Mouse (Mus musculus): ENCODE data around the gene Espnl. TPM values are rescaled to one million over a fixed set of nuclear protein-coding genes. Genes with fewer than 3 reads are reported as not detected.
A peak's percentile ranks its signal among the peaks of the same experiment; 100 is the strongest.

Gene Espnl
- total and polyA plus RNA-seq, 3 experiments, result 7.0 to 11.2 (median 9.8) TPM

GRCm38 (mm10) chr1:91397927-91398259, 76.0 kb downstream of the Espnl start:
- H3K4me1 ChIP-seq (ENCODE audit: control insufficient read depth in 1 of 2, insufficient read depth in 2 of 2), result peaks cover 12 to 47% of the 10 kb centered on the region in 2 experiments
- H3K9ac ChIP-seq (ENCODE audit: insufficient read depth, low read depth), result peak overlapping the region; percentile 79
- H3K27ac ChIP-seq (ENCODE audit: insufficient read depth, low read depth), result no peak overlapping the region
- no peaks in the 10 kb centered on the region for H3K27me3 ChIP-seq (replicated peaks)
- peaks cover 50% of the 10 kb centered on the region for H3K79me2 ChIP-seq (replicated peaks; ENCODE audit: control insufficient read depth, extremely low read depth, insufficient read depth, poor library complexity, severe bottlenecking)
- peaks cover 5% of the 10 kb centered on the region for H3K9me3 ChIP-seq (replicated peaks; ENCODE audit: low read length)
- H3K4me2 ChIP-seq (ENCODE audit: insufficient read depth, low read depth, poor library complexity, severe bottlenecking), result peak overlapping the region; percentile 76
- DNase-seq (ENCODE audit: extremely low read depth), result no peak
- peak overlapping the region; percentile 81 to 90 (median 88) for H3K4me3 ChIP-seq (replicated peaks in 1 of 3; ENCODE audit: low read depth in 2 of 3, low read length in 2 of 3, poor library complexity in 1 of 3)
- peaks cover 8 to 33% of the 10 kb centered on the region in 2 experiments for H3K36me3 ChIP-seq (replicated peaks in 1 of 2; ENCODE audit: control insufficient read depth in 1 of 2, insufficient read depth in 1 of 2, low read length in 1 of 2)
- dilution Hi-C loops (cut with MboI; ENCODE audit: extremely low pct_ligation_motif_present, extremely low pct_unique_long_range_greater_than_20kb, low sequenced_read_pairs) (no loop called here), in situ Hi-C loops (cut with MboI; ENCODE audit: low pct_ligation_motif_present, low pct_unique_long_range_greater_than_20kb, low sequenced_read_pairs) (no loop called here)
- TF ChIP-seq SIN3A (IDR thresholded peaks at IDR 0.05; ENCODE audit: low read length), result no peak
- TF ChIP-seq BHLHE40 (IDR thresholded peaks at IDR 0.05; ENCODE audit: low read depth, low read length), result no peak
- TF ChIP-seq ETS1 (conservative IDR thresholded peaks at IDR 0.05; ENCODE audit: low read depth, low read length), result no peak
- no peak for TF ChIP-seq MAX (IDR thresholded peaks at IDR 0.05; ENCODE audit: low read length)
- no peak for TF ChIP-seq KAT2A (IDR thresholded peaks at IDR 0.05; ENCODE audit: insufficient replicate concordance, low read length)
- no peak for TF ChIP-seq EP300 (IDR thresholded peaks at IDR 0.05; ENCODE audit: low read length)
- no peak for TF ChIP-seq USF1 (IDR thresholded peaks at IDR 0.05; ENCODE audit: low read depth, low read length)
- TF ChIP-seq CHD2 (IDR thresholded peaks at IDR 0.05; ENCODE audit: low read length), result no peak
- TF ChIP-seq E2F4 (IDR thresholded peaks at IDR 0.05; ENCODE audit: insufficient replicate concordance, low read depth, low read length), result no peak
- no peak for TF ChIP-seq RCOR1 (conservative IDR thresholded peaks at IDR 0.05; ENCODE audit: low read depth, low read length)
- no peak for TF ChIP-seq UBTF (IDR thresholded peaks at IDR 0.05; ENCODE audit: low read depth, low read length)
- TF ChIP-seq ZKSCAN1 (IDR thresholded peaks at IDR 0.05; ENCODE audit: borderline replicate concordance, low read depth, low read length), result no peak
- no peak for TF ChIP-seq ZC3H11A (IDR thresholded peaks at IDR 0.05; ENCODE audit: low read depth, low read length)
- no peak for TF ChIP-seq ELF1 (IDR thresholded peaks at IDR 0.05; ENCODE audit: low read depth, low read length)
- no peak for TF ChIP-seq MAFK (IDR thresholded peaks at IDR 0.05; ENCODE audit: insufficient replicate concordance, low read length)

Other genes starting within 250 kb of the Espnl start
- gene Rbm44, start 177.0 kb upstream of the Espnl start, total RNA-seq (2012; rRNA removed), result not detected in 2 replicates
- 0.24 and 0.44 TPM in 2 replicates for gene Rbm44, start 177.0 kb upstream of the Espnl start, total RNA-seq (2014; rRNA removed)
- gene Rbm44, start 177.0 kb upstream of the Espnl start, polyA plus RNA-seq (2012; ENCODE audit: insufficient read length, low read depth), result 0.23 and 0.25 TPM in 2 replicates
- gene Ramp1, start 142.3 kb upstream of the Espnl start, total RNA-seq (2012; rRNA removed), result not detected in 2 replicates
- gene Ramp1, start 142.3 kb upstream of the Espnl start, total RNA-seq (2014; rRNA removed), result not detected in 2 replicates
- not detected in 2 replicates for gene Ramp1, start 142.3 kb upstream of the Espnl start, polyA plus RNA-seq (2012; ENCODE audit: insufficient read length, low read depth)
- 30.3 and 35.6 TPM in 2 replicates for gene Ube2f, start 71.8 kb upstream of the Espnl start, total RNA-seq (2012; rRNA removed)
- gene Ube2f, start 71.8 kb upstream of the Espnl start, total RNA-seq (2014; rRNA removed), result 58.1 and 58.8 TPM in 2 replicates
- gene Ube2f, start 71.8 kb upstream of the Espnl start, polyA plus RNA-seq (2012; ENCODE audit: insufficient read length, low read depth), result 69.3 and 70.5 TPM in 2 replicates
- gene Scly, start 23.7 kb upstream of the Espnl start, total RNA-seq (2012; rRNA removed), result 25.6 and 31.9 TPM in 2 replicates
- gene Scly, start 23.7 kb upstream of the Espnl start, total RNA-seq (2014; rRNA removed), result 15.8 and 21.3 TPM in 2 replicates
- 66.6 and 71.2 TPM in 2 replicates for gene Scly, start 23.7 kb upstream of the Espnl start, polyA plus RNA-seq (2012; ENCODE audit: insufficient read length, low read depth)
- gene Klhl30, start 28.9 kb downstream of the Espnl start, total RNA-seq (2012; rRNA removed), result 0.17 and 0.34 TPM in 2 replicates
- gene Klhl30, start 28.9 kb downstream of the Espnl start, total RNA-seq (2014; rRNA removed), result 0.30 and 0.32 TPM in 2 replicates
- 0.47 and 0.49 TPM in 2 replicates for gene Klhl30, start 28.9 kb downstream of the Espnl start, polyA plus RNA-seq (2012; ENCODE audit: insufficient read length, low read depth)
- gene Erfe, start 44.4 kb downstream of the Espnl start, total RNA-seq (2012; rRNA removed), result 5.7 and 8.4 TPM in 2 replicates
- gene Erfe, start 44.4 kb downstream of the Espnl start, total RNA-seq (2014; rRNA removed), result 2.1 and 2.2 TPM in 2 replicates
- 1.8 and 2.3 TPM in 2 replicates for gene Erfe, start 44.4 kb downstream of the Espnl start, polyA plus RNA-seq (2012; ENCODE audit: insufficient read length, low read depth)
- 77.9 and 98.8 TPM in 2 replicates for gene Ilkap, start 76.7 kb downstream of the Espnl start, total RNA-seq (2012; rRNA removed)
- gene Ilkap, start 76.7 kb downstream of the Espnl start, total RNA-seq (2014; rRNA removed), result 79.1 and 100 TPM in 2 replicates
- gene Ilkap, start 76.7 kb downstream of the Espnl start, polyA plus RNA-seq (2012; ENCODE audit: insufficient read length, low read depth), result 101 and 115 TPM in 2 replicates
- 25.7 and 32.7 TPM in 2 replicates for gene Hes6, start 92.0 kb downstream of the Espnl start, total RNA-seq (2012; rRNA removed)
- gene Hes6, start 92.0 kb downstream of the Espnl start, total RNA-seq (2014; rRNA removed), result 14.6 and 15.4 TPM in 2 replicates
- 21.1 and 21.4 TPM in 2 replicates for gene Hes6, start 92.0 kb downstream of the Espnl start, polyA plus RNA-seq (2012; ENCODE audit: insufficient read length, low read depth)
- 4.2 and 4.7 TPM in 2 replicates for gene Per2, start 137.2 kb downstream of the Espnl start, total RNA-seq (2012; rRNA removed)
- 2.7 and 2.8 TPM in 2 replicates for gene Per2, start 137.2 kb downstream of the Espnl start, total RNA-seq (2014; rRNA removed)
- 5.2 and 5.8 TPM in 2 replicates for gene Per2, start 137.2 kb downstream of the Espnl start, polyA plus RNA-seq (2012; ENCODE audit: insufficient read length, low read depth)
- 5.0 and 5.5 TPM in 2 replicates for gene Traf3ip1, start 172.6 kb downstream of the Espnl start, total RNA-seq (2012; rRNA removed)
- 5.1 and 5.9 TPM in 2 replicates for gene Traf3ip1, start 172.6 kb downstream of the Espnl start, total RNA-seq (2014; rRNA removed)
- gene Traf3ip1, start 172.6 kb downstream of the Espnl start, polyA plus RNA-seq (2012; ENCODE audit: insufficient read length, low read depth), result 7.5 and 10.0 TPM in 2 replicates
- 9.5 and 10.8 TPM in 2 replicates for gene Asb1, start 218.5 kb downstream of the Espnl start, total RNA-seq (2012; rRNA removed)
- 5.7 and 6.4 TPM in 2 replicates for gene Asb1, start 218.5 kb downstream of the Espnl start, total RNA-seq (2014; rRNA removed)
- 6.1 and 6.9 TPM in 2 replicates for gene Asb1, start 218.5 kb downstream of the Espnl start, polyA plus RNA-seq (2012; ENCODE audit: insufficient read length, low read depth)

Data from CH12.LX (cell line).